Mouse (Mus musculus) limb, embryonic 10.5 days (tissue): Measurements from ENCODE around the gene Asphd2. TPM values are rescaled to one million over a fixed set of nuclear protein-coding genes. Genes with fewer than 3 reads are reported as not detected.

Source experiments
- DNase-seq: peaks from one replicate; pipeline ENCODE4 v3.0.0-alpha.2; 2017; ENCODE audit warnings: low spot score
- H3K27ac ChIP-seq: fragments of 300-500 bp; sonication (generic); 2 replicates; pipeline ENCODE4 v1.5.1; 2016; ENCODE audit warnings: mild to moderate bottlenecking
- H3K27me3 ChIP-seq: fragments of 300-500 bp; sonication (generic); 2 replicates; pipeline ENCODE4 v1.6.1; 2016; ENCODE audit warnings: low read depth, mild to moderate bottlenecking; ENCODE audit not compliant: poor library complexity, severe bottlenecking
- H3K36me3 ChIP-seq: fragments of 300-500 bp; sonication (generic); 2 replicates; pipeline ENCODE4 v1.6.1; 2016; ENCODE audit warnings: mild to moderate bottlenecking, moderate library complexity
- H3K4me1 ChIP-seq: fragments of 300-500 bp; sonication (generic); 2 replicates; pipeline ENCODE4 v1.6.1; 2016
- H3K4me3 ChIP-seq: fragments of 300-500 bp; sonication (generic); 2 replicates; pipeline ENCODE4 v1.5.1; 2016; ENCODE audit warnings: mild to moderate bottlenecking, moderate library complexity
- H3K9me3 ChIP-seq: fragments of 300-500 bp; sonication (generic); replicated peaks from 2 replicates; pipeline ENCODE4 v1.6.1; 2016; ENCODE audit warnings: mild to moderate bottlenecking
- WGBS: fragments of 180-500 bp; shearing (Covaris S2); methylation state at CpG from one replicate; pipeline ENCODE4 v1.1.7; 2016; 5-methylcytosine and 5-hydroxymethylcytosine counted together
- polyA plus RNA-seq: library from polyadenylated mRNA; unstranded; fragments of >200 nt; fragmentation: Nextera tagmentation; extraction: Ambion mirVana; gene quantifications from 2 replicates; pipeline ENCODE4 v1.2.1, GENCODE M21; 2016

Asphd2 gene
- polyA plus RNA-seq, 1 experiment from 2014 or later, result 22.0 TPM

GRCm38 (mm10) chr5:112339215-112339614 is 55.5 kb downstream of the Asphd2 start:
- no peaks in the 10 kb centered on the region for H3K27me3 ChIP-seq
- H3K4me1 ChIP-seq, result peaks cover 21% of the 10 kb centered on the region
- H3K9me3 ChIP-seq, result no peaks in the 10 kb centered on the region
- peaks cover 63% of the 10 kb centered on the region for H3K36me3 ChIP-seq
- H3K4me3 ChIP-seq, result no peak overlapping the region
- DNase-seq, result no peak
- WGBS, result 83% methylated on average over 7 of the region's 7 CpGs
- H3K27ac ChIP-seq, result no peak overlapping the region

DNA sequence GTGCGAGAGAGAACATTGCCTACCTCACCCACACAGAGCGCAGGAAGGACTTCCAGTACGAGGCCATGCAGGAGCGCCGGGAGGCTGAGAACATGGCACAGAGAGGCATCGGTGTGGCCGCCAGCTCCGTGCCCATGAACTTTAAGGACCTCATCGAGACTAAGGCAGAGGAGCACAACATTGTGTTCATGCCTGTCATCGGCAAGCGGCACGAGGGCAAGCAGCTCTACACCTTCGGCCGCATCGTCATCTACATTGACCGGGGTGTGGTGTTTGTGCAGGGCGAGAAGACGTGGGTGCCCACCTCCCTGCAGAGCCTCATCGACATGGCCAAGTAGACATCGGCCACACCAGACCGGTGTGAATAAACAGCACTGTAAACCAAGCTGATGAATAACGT is 57.7 kb downstream of the Asphd2 start:
- Histone ChIP-seq H3K4me1 (peaks cover 6% of the 10 kb centered on the region), H3K27me3 (no peaks in the 10 kb centered on the region), H3K4me3 (no peak overlapping the region), H3K36me3 (peaks cover 85% of the 10 kb centered on the region), H3K9me3 (no peaks in the 10 kb centered on the region), H3K27ac (no peak overlapping the region)
- WGBS, result 94% methylated on average over 22 of the region's 22 CpGs
- no peak for DNase-seq

- Histone ChIP-seq H3K9me3 (no peaks in the 10 kb centered on the region), H3K27ac (no peak overlapping the region), H3K36me3 (peaks cover 93% of the 10 kb centered on the region), H3K27me3 (no peaks in the 10 kb centered on the region), H3K4me1 (no peaks in the 10 kb centered on the region), H3K4me3 (no peak overlapping the region)
- WGBS, result 26% methylated on average over 2 of the region's 2 CpGs
- DNase-seq, result peak; percentile 61
Measured at GRCm38 (mm10) chr5:112335473-112335872, 59.2 kb downstream of the Asphd2 start.

Other genes with a start within 250 kb of the Asphd2 start
- gene Cryba4, start 142.3 kb downstream of the Asphd2 start, polyA plus RNA-seq, result 0.34 and 0.46 TPM in 2 replicates
- not detected in 2 replicates for gene Crybb1, start 139.1 kb downstream of the Asphd2 start, polyA plus RNA-seq
- 37.5 and 38.0 TPM in 2 replicates for gene Tpst2, start 118.2 kb downstream of the Asphd2 start, polyA plus RNA-seq
- 43.5 and 44.4 TPM in 2 replicates for gene Tfip11, start 68.5 kb downstream of the Asphd2 start, polyA plus RNA-seq
- gene Srrd, start 51.8 kb downstream of the Asphd2 start, polyA plus RNA-seq, result 56.2 and 59.2 TPM in 2 replicates
- 38.9 and 39.1 TPM in 2 replicates for gene Hps4, start 51.8 kb downstream of the Asphd2 start, polyA plus RNA-seq
- 0.14 and 0.25 TPM in 2 replicates for gene Gm6583, start 38.8 kb downstream of the Asphd2 start, polyA plus RNA-seq
- gene Gm6588, start 54.6 kb upstream of the Asphd2 start, polyA plus RNA-seq, result not detected in 2 replicates
- gene Sez6l, start 182.3 kb upstream of the Asphd2 start, polyA plus RNA-seq, result 0.09 and 0.16 TPM in 2 replicates